Mouse (Mus musculus): ENCODE data around the gene Smarca4. TPM values are rescaled to one million over a fixed set of nuclear protein-coding genes. Genes with fewer than 3 reads are reported as not detected.

Smarca4 gene
- polyA plus RNA-seq (2015; fragmentation: Nextera tagmentation; extraction: Ambion mirVana): 27.2 and 29.0 TPM in 2 replicates

- H3K9me3 ChIP-seq (ENCODE audit: control insufficient read depth, low read length): no peaks in the 10 kb centered on the region
- TF ChIP-seq EP300 (optimal IDR thresholded peaks at IDR 0.05) (no peak), CTCF (IDR thresholded peaks at IDR 0.05; ENCODE audit: low read depth) (no peak; the same call in 1 of the 2 replicates)
- H3K27me3 ChIP-seq (ENCODE audit: control insufficient read depth, insufficient read depth, low read length): no peaks in the 10 kb centered on the region
- DNase-seq (ENCODE audit: low spot score): peak; percentile 99
- peak within 1 kb of the TSS; percentile 94 for H3K9ac ChIP-seq (ENCODE audit: low read length)
- peak within 1 kb of the TSS; percentile 84 for H3K4me3 ChIP-seq (ENCODE audit: low read depth, low read length)
- H3K36me3 ChIP-seq (ENCODE audit: control insufficient read depth, insufficient read depth, low read length): no peaks in the 10 kb centered on the region
- H3K27ac ChIP-seq (replicated peaks): peak within 1 kb of the TSS; percentile 98
- 1% methylated on average over 37 of the region's 45 CpGs for WGBS
- peak within 1 kb of the TSS; percentile 64 for H3K4me2 ChIP-seq (replicated peaks; ENCODE audit: low read depth)
- no peaks in the 10 kb centered on the region; the same call in 1 of the 2 replicates for H3K4me1 ChIP-seq (replicated peaks; ENCODE audit: control insufficient read depth, insufficient read depth)
- peak; percentile 96 for ATAC-seq (ENCODE audit: low FRiP score, low TSS enrichment)
Measured at GRCm38 (mm10) chr9:21615617-21616231, at the start of gene Smarca4. Smarca4 (plus strand) TSS chr9:21616169.

- no peak for DNase-seq (ENCODE audit: low spot score)
Measured at GRCm38 (mm10) chr9:21566538-21566937, 49.4 kb upstream of the Smarca4 start.

GRCm38 (mm10) chr9:21567051-21567450, 48.9 kb upstream of the Smarca4 start:
- H3K27me3 ChIP-seq (ENCODE audit: control insufficient read depth, insufficient read depth, low read length): no peaks in the 10 kb centered on the region
- H3K9me3 ChIP-seq (ENCODE audit: control insufficient read depth, low read length): no peaks in the 10 kb centered on the region
- no peak overlapping the region for H3K27ac ChIP-seq (replicated peaks)
- DNase-seq (ENCODE audit: low spot score) (no peak), ATAC-seq (ENCODE audit: low FRiP score, low TSS enrichment) (no peak)
- no peak overlapping the region for H3K4me2 ChIP-seq (replicated peaks; ENCODE audit: low read depth)
- TF ChIP-seq EP300 (optimal IDR thresholded peaks at IDR 0.05) (no peak), CTCF (IDR thresholded peaks at IDR 0.05; ENCODE audit: low read depth) (no peak)
- 69% methylated on average over 2 of the region's 2 CpGs for WGBS
- H3K4me1 ChIP-seq (replicated peaks; ENCODE audit: control insufficient read depth, insufficient read depth): no peaks in the 10 kb centered on the region
- H3K36me3 ChIP-seq (ENCODE audit: control insufficient read depth, insufficient read depth, low read length): peaks cover 24% of the 10 kb centered on the region; the same call in 1 of the 2 replicates
- no peak overlapping the region for H3K9ac ChIP-seq (ENCODE audit: low read length)
- no peak overlapping the region for H3K4me3 ChIP-seq (ENCODE audit: low read depth, low read length)

More at GRCm38 (mm10) chr9:21566538-21566937, 49.4 kb upstream of the Smarca4 start:
- Histone ChIP-seq H3K36me3 (ENCODE audit: control insufficient read depth, insufficient read depth, low read length) (peaks cover 20% of the 10 kb centered on the region; the same call in 1 of the 2 replicates), H3K4me2 (replicated peaks; ENCODE audit: low read depth) (no peak overlapping the region), H3K4me1 (replicated peaks; ENCODE audit: control insufficient read depth, insufficient read depth) (no peaks in the 10 kb centered on the region), H3K9me3 (ENCODE audit: control insufficient read depth, low read length) (no peaks in the 10 kb centered on the region), H3K27ac (replicated peaks) (no peak overlapping the region), H3K9ac (ENCODE audit: low read length) (no peak overlapping the region), H3K27me3 (ENCODE audit: control insufficient read depth, insufficient read depth, low read length) (no peaks in the 10 kb centered on the region), H3K4me3 (ENCODE audit: low read depth, low read length) (no peak overlapping the region)
- no peak for ATAC-seq (ENCODE audit: low FRiP score, low TSS enrichment)
- 86% methylated on average over 1 of the region's 1 CpGs for WGBS
- TF ChIP-seq EP300 (optimal IDR thresholded peaks at IDR 0.05): no peak
- no peak for TF ChIP-seq CTCF (IDR thresholded peaks at IDR 0.05; ENCODE audit: low read depth)

- no peak for DNase-seq (ENCODE audit: low spot score)
- H3K36me3 ChIP-seq (ENCODE audit: control insufficient read depth, insufficient read depth, low read length): peaks cover 23% of the 10 kb centered on the region; the same call in 1 of the 2 replicates
- H3K4me2 ChIP-seq (replicated peaks; ENCODE audit: low read depth): no peak overlapping the region
- no peak for TF ChIP-seq EP300 (optimal IDR thresholded peaks at IDR 0.05)
- no peak for TF ChIP-seq CTCF (IDR thresholded peaks at IDR 0.05; ENCODE audit: low read depth)
- ATAC-seq (ENCODE audit: low FRiP score, low TSS enrichment): no peak
- H3K27me3 ChIP-seq (ENCODE audit: control insufficient read depth, insufficient read depth, low read length): no peaks in the 10 kb centered on the region
- no peak overlapping the region for H3K27ac ChIP-seq (replicated peaks)
- no peak overlapping the region for H3K9ac ChIP-seq (ENCODE audit: low read length)
- H3K4me3 ChIP-seq (ENCODE audit: low read depth, low read length): no peak overlapping the region
- H3K4me1 ChIP-seq (replicated peaks; ENCODE audit: control insufficient read depth, insufficient read depth): no peaks in the 10 kb centered on the region
- H3K9me3 ChIP-seq (ENCODE audit: control insufficient read depth, low read length): no peaks in the 10 kb centered on the region
- whole genome bisulfite sequencing: 84% methylated on average over 8 of the region's 8 CpGs
Measured at GRCm38 (mm10) chr9:21568657-21569255, 47.2 kb upstream of the Smarca4 start.

DNA sequence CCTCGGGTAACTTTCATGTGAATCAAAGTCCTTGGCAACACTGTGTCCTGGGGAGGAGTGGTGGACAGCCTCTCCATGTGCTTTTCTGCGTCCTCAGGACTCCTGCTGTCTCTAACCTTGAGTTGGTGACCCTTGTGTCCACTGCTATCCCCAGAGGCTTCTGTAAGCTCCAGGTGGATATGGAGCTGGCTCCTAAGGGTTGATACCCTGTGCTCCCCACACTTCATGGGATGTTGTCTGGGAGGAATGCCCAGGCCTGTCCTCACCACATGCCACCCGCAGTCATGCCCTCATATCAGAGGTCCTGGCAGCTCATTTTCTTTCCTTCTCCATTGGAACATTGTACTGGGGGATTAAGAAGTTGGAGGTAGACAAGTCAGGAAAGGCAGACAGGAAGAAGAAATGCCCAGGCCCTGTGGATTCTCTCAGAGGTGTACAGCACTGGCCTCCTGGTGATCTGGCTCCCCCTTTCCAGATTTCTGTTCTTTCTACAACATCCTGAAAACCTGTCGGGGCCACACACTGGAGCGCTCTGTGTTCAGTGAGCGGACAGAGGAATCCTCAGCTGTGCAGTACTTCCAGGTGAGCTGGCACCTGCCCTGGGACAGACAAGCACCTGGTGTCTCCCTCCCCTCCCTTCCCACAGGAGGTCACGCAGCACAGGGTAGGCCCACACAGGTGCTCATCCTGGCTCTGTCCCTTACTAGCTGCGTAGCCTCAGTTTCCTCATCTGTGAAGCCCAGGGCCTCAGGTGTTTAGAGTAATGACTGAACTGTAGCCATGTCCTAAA, 41.8 kb upstream of the Smarca4 start:
- DNase-seq (ENCODE audit: low spot score) (no peak), ATAC-seq (ENCODE audit: low FRiP score, low TSS enrichment) (no peak)
- WGBS: 94% methylated on average over 8 of the region's 8 CpGs
- Histone ChIP-seq H3K36me3 (ENCODE audit: control insufficient read depth, insufficient read depth, low read length) (peaks cover 41% of the 10 kb centered on the region), H3K4me3 (ENCODE audit: low read depth, low read length) (no peak overlapping the region), H3K27me3 (ENCODE audit: control insufficient read depth, insufficient read depth, low read length) (no peaks in the 10 kb centered on the region), H3K9ac (ENCODE audit: low read length) (no peak overlapping the region), H3K4me2 (replicated peaks; ENCODE audit: low read depth) (no peak overlapping the region), H3K4me1 (replicated peaks; ENCODE audit: control insufficient read depth, insufficient read depth) (no peaks in the 10 kb centered on the region), H3K9me3 (ENCODE audit: control insufficient read depth, low read length) (no peaks in the 10 kb centered on the region), H3K27ac (replicated peaks) (no peak overlapping the region)
- no peak for TF ChIP-seq EP300 (optimal IDR thresholded peaks at IDR 0.05)
- no peak for TF ChIP-seq CTCF (IDR thresholded peaks at IDR 0.05; ENCODE audit: low read depth)

All from stomach, postnatal 0 days (tissue).